Mouse (Mus musculus) spleen, adult 2 months (tissue): ENCODE measurements at regions not wholly inside any gene's neighbourhood (a gene's known extent, or its start where the extent isn't known, plus 50 kb on each side); places are given as distances from the start of the nearest gene placed in this dataset.

Source experiments
- CTCF ChIP-seq: fragments of 200-500 bp; IDR thresholded peaks from 2 replicates; pipeline ENCODE4 v1.5.1; 2011; ENCODE audit warnings: mild to moderate bottlenecking, inconsistent platforms; ENCODE audit not compliant: insufficient read depth, insufficient read length, insufficient replicate concordance; ENCODE audit errors: extremely low read depth
- POLR2A ChIP-seq: fragments of 200-500 bp; IDR thresholded peaks from 2 replicates; pipeline ENCODE4 v1.6.1; 2011; ENCODE audit warnings: low read depth, low read length, inconsistent platforms

DNA sequence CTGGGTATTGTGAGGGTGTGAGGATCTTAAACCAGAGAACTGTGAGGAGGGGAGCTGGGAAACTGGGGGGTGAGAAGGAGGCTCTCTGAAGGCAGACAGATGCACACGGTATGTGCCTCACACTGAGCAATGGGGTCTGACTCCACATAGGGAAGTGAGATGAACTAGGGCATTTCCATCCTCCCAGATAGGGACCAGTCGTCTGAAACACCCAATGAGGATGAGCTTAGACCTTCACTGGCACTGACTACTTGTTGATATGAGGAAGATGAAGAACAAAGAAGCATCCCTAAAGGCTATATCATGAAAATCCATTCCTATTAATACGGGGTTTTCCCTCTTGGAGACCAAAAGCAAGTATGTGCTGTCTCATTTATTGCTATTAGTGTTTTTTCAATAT, 115.3 kb downstream of the Cxcl12 start:
- no peak for TF ChIP-seq CTCF
- no peak for TF ChIP-seq POLR2A
